Mouse (Mus musculus): Measurements from ENCODE around the gene Tma7. TPM values are rescaled to one million over a fixed set of nuclear protein-coding genes. Genes with fewer than 3 reads are reported as not detected.
A peak's percentile ranks its signal among the peaks of the same experiment; 100 is the strongest.

Gene Tma7
- polyA plus RNA-seq, 1 experiment = 80.7 TPM

- H3K27ac ChIP-seq (ENCODE audit: insufficient read depth, low read depth, low read length) = no peak overlapping the region
- H3K4me3 ChIP-seq (ENCODE audit: insufficient read depth, low read depth, low read length) = no peak overlapping the region
- H3K27me3 ChIP-seq (replicated peaks; ENCODE audit: control insufficient read depth, insufficient read depth, low read length) = no peaks in the 10 kb centered on the region
- no peak for DNase-seq
- no peak for TF ChIP-seq CTCF (conservative IDR thresholded peaks at IDR 0.05; ENCODE audit: insufficient read depth, insufficient read length, low read depth, low read length)
- no peak for TF ChIP-seq POLR2A (IDR thresholded peaks at IDR 0.05; ENCODE audit: low read depth, low read length)
- peaks cover 3% of the 10 kb centered on the region; the same call in 1 of the 2 replicates for H3K4me1 ChIP-seq (ENCODE audit: control insufficient read depth, insufficient read depth, low read length)
- no peaks in the 10 kb centered on the region for H3K36me3 ChIP-seq (ENCODE audit: control insufficient read depth, insufficient read depth, low read length)
- WGBS = 60% methylated on average over 12 of the region's 12 CpGs
Observed at GRCm38 (mm10) chr9:109105011-109105410, 22.6 kb upstream of the Tma7 start.

GRCm38 (mm10) chr9:109104083-109104482 is 21.7 kb upstream of the Tma7 start:
- Histone ChIP-seq H3K27me3 (replicated peaks; ENCODE audit: control insufficient read depth, insufficient read depth, low read length) (no peaks in the 10 kb centered on the region), H3K4me3 (ENCODE audit: insufficient read depth, low read depth, low read length) (no peak overlapping the region), H3K4me1 (ENCODE audit: control insufficient read depth, insufficient read depth, low read length) (peaks cover 6% of the 10 kb centered on the region; the same call in 1 of the 2 replicates), H3K36me3 (ENCODE audit: control insufficient read depth, insufficient read depth, low read length) (no peaks in the 10 kb centered on the region), H3K27ac (ENCODE audit: insufficient read depth, low read depth, low read length) (no peak overlapping the region)
- no peak for DNase-seq
- WGBS = 92% methylated on average over 9 of the region's 9 CpGs
- no peak for TF ChIP-seq CTCF (conservative IDR thresholded peaks at IDR 0.05; ENCODE audit: insufficient read depth, insufficient read length, low read depth, low read length)
- no peak for TF ChIP-seq POLR2A (IDR thresholded peaks at IDR 0.05; ENCODE audit: low read depth, low read length)

- H3K36me3 ChIP-seq (ENCODE audit: control insufficient read depth, insufficient read depth, low read length) = no peaks in the 10 kb centered on the region
- H3K27me3 ChIP-seq (replicated peaks; ENCODE audit: control insufficient read depth, insufficient read depth, low read length) = no peaks in the 10 kb centered on the region
- no peak overlapping the region for H3K27ac ChIP-seq (ENCODE audit: insufficient read depth, low read depth, low read length)
- H3K4me1 ChIP-seq (ENCODE audit: control insufficient read depth, insufficient read depth, low read length) = peaks cover 10% of the 10 kb centered on the region; the same call in 1 of the 2 replicates
- TF ChIP-seq CTCF (conservative IDR thresholded peaks at IDR 0.05; ENCODE audit: insufficient read depth, insufficient read length, low read depth, low read length) (no peak), POLR2A (IDR thresholded peaks at IDR 0.05; ENCODE audit: low read depth, low read length) (no peak)
- DNase-seq = no peak
- 59% methylated on average over 7 of the region's 7 CpGs for WGBS
- H3K4me3 ChIP-seq (ENCODE audit: insufficient read depth, low read depth, low read length) = no peak overlapping the region
Observed at GRCm38 (mm10) chr9:109103250-109103649, 20.9 kb upstream of the Tma7 start.

GRCm38 (mm10) chr9:109102541-109102940 is 20.2 kb upstream of the Tma7 start:
- peaks cover 11% of the 10 kb centered on the region; the same call in 1 of the 2 replicates for H3K4me1 ChIP-seq (ENCODE audit: control insufficient read depth, insufficient read depth, low read length)
- no peaks in the 10 kb centered on the region for H3K27me3 ChIP-seq (replicated peaks; ENCODE audit: control insufficient read depth, insufficient read depth, low read length)

GRCm38 (mm10) chr9:109101933-109102445 is 19.6 kb upstream of the Tma7 start:
- TF ChIP-seq POLR2A (IDR thresholded peaks at IDR 0.05; ENCODE audit: low read depth, low read length) = no peak
- no peak for TF ChIP-seq CTCF (conservative IDR thresholded peaks at IDR 0.05; ENCODE audit: insufficient read depth, insufficient read length, low read depth, low read length)
- H3K4me3 ChIP-seq (ENCODE audit: insufficient read depth, low read depth, low read length) = no peak overlapping the region
- H3K27me3 ChIP-seq (replicated peaks; ENCODE audit: control insufficient read depth, insufficient read depth, low read length) = no peaks in the 10 kb centered on the region
- no peaks in the 10 kb centered on the region for H3K36me3 ChIP-seq (ENCODE audit: control insufficient read depth, insufficient read depth, low read length)
- peaks cover 11% of the 10 kb centered on the region; the same call in 1 of the 2 replicates for H3K4me1 ChIP-seq (ENCODE audit: control insufficient read depth, insufficient read depth, low read length)
- WGBS = 92% methylated on average over 5 of the region's 5 CpGs
- H3K27ac ChIP-seq (ENCODE audit: insufficient read depth, low read depth, low read length) = no peak overlapping the region
- DNase-seq = no peak

More at GRCm38 (mm10) chr9:109102541-109102940, 20.2 kb upstream of the Tma7 start:
- Histone ChIP-seq H3K4me3 (ENCODE audit: insufficient read depth, low read depth, low read length) (no peak overlapping the region), H3K27ac (ENCODE audit: insufficient read depth, low read depth, low read length) (no peak overlapping the region), H3K36me3 (ENCODE audit: control insufficient read depth, insufficient read depth, low read length) (no peaks in the 10 kb centered on the region)
- TF ChIP-seq CTCF (conservative IDR thresholded peaks at IDR 0.05; ENCODE audit: insufficient read depth, insufficient read length, low read depth, low read length) (no peak), POLR2A (IDR thresholded peaks at IDR 0.05; ENCODE audit: low read depth, low read length) (no peak)
- WGBS = 87% methylated on average over 3 of the region's 3 CpGs
- no peak for DNase-seq

- TF ChIP-seq CTCF (conservative IDR thresholded peaks at IDR 0.05; ENCODE audit: insufficient read depth, insufficient read length, low read depth, low read length) (no peak), POLR2A (IDR thresholded peaks at IDR 0.05; ENCODE audit: low read depth, low read length) (no peak)
- H3K4me1 ChIP-seq (ENCODE audit: control insufficient read depth, insufficient read depth, low read length) = peaks cover 7% of the 10 kb centered on the region; the same call in 1 of the 2 replicates
- no peaks in the 10 kb centered on the region for H3K27me3 ChIP-seq (replicated peaks; ENCODE audit: control insufficient read depth, insufficient read depth, low read length)
- H3K4me3 ChIP-seq (ENCODE audit: insufficient read depth, low read depth, low read length) = no peak overlapping the region
- no peak for DNase-seq
- H3K36me3 ChIP-seq (ENCODE audit: control insufficient read depth, insufficient read depth, low read length) = no peaks in the 10 kb centered on the region
- 82% methylated on average over 20 of the region's 20 CpGs for WGBS
- H3K27ac ChIP-seq (ENCODE audit: insufficient read depth, low read depth, low read length) = no peak overlapping the region
Observed at GRCm38 (mm10) chr9:109100307-109100928, 18.0 kb upstream of the Tma7 start.

- Histone ChIP-seq H3K27ac (ENCODE audit: insufficient read depth, low read depth, low read length) (peak overlapping the region; percentile 90), H3K36me3 (ENCODE audit: control insufficient read depth, insufficient read depth, low read length) (no peaks in the 10 kb centered on the region), H3K4me1 (ENCODE audit: control insufficient read depth, insufficient read depth, low read length) (peaks cover 14% of the 10 kb centered on the region; the same call in 1 of the 2 replicates), H3K27me3 (replicated peaks; ENCODE audit: control insufficient read depth, insufficient read depth, low read length) (no peaks in the 10 kb centered on the region), H3K4me3 (ENCODE audit: insufficient read depth, low read depth, low read length) (no peak overlapping the region)
- no peak for TF ChIP-seq CTCF (conservative IDR thresholded peaks at IDR 0.05; ENCODE audit: insufficient read depth, insufficient read length, low read depth, low read length)
- no peak for TF ChIP-seq POLR2A (IDR thresholded peaks at IDR 0.05; ENCODE audit: low read depth, low read length)
- 26% methylated on average over 6 of the region's 6 CpGs for WGBS
- peak; percentile 86 for DNase-seq
Observed at GRCm38 (mm10) chr9:109098969-109099368, 16.6 kb upstream of the Tma7 start.
